Mouse (Mus musculus) liver, embryonic 11.5 days (tissue): Measurements from ENCODE around the gene Lyst. TPM values are rescaled to one million over a fixed set of nuclear protein-coding genes. Genes with fewer than 3 reads are reported as not detected.

Experiments
- ATAC-seq: fragments of 200-750 bp; cut with Nextera tagmentation; replicated peaks from 2 replicates; pipeline ENCODE4 v1.8.0; 2017; ENCODE audit warnings: moderate number of reproducible peaks, mild to moderate bottlenecking, moderate TSS enrichment, moderate library complexity; ENCODE audit not compliant: low FRiP score
- DNase-seq: peaks from one replicate; pipeline ENCODE4 v3.0.0-alpha.2; 2017; ENCODE audit warnings: low spot score
- H3K27ac ChIP-seq: fragments of 300-500 bp; sonication (generic); 2 replicates; pipeline ENCODE4 v1.5.1; 2014; ENCODE audit warnings: mild to moderate bottlenecking, low read depth, low read length, control low read depth
- H3K27me3 ChIP-seq: fragments of 300-500 bp; sonication (generic); replicated peaks from 2 replicates; pipeline ENCODE4 v1.6.1; 2014; ENCODE audit warnings: low read length, mixed read lengths; ENCODE audit not compliant: control insufficient read depth, insufficient read depth
- H3K36me3 ChIP-seq: fragments of 300-500 bp; sonication (generic); 2 replicates; pipeline ENCODE4 v1.6.1; 2014; ENCODE audit warnings: mild to moderate bottlenecking, low read length, moderate library complexity, mixed read lengths; ENCODE audit not compliant: control insufficient read depth, insufficient read depth
- H3K4me1 ChIP-seq: fragments of 300-500 bp; sonication (generic); replicated peaks from 2 replicates; pipeline ENCODE4 v1.6.1; 2014; ENCODE audit warnings: low read length, mixed read lengths; ENCODE audit not compliant: control insufficient read depth, insufficient read depth
- H3K4me2 ChIP-seq: fragments of 300-500 bp; sonication (generic); 2 replicates; pipeline ENCODE4 v1.6.1; 2014; ENCODE audit warnings: mild to moderate bottlenecking, control low read depth, moderate library complexity
- H3K4me3 ChIP-seq: fragments of 300-500 bp; sonication (generic); 2 replicates; pipeline ENCODE4 v1.5.1; 2014; ENCODE audit warnings: low read depth, low read length, control low read depth
- H3K9ac ChIP-seq: fragments of 300-500 bp; sonication (generic); 2 replicates; pipeline ENCODE4 v1.6.1; 2014; ENCODE audit warnings: low read depth, low read length, control low read depth
- H3K9me3 ChIP-seq: fragments of 300-500 bp; sonication (generic); 2 replicates; pipeline ENCODE4 v1.6.1; 2016; ENCODE audit warnings: low read length, inconsistent platforms, mixed read lengths; ENCODE audit not compliant: control insufficient read depth
- WGBS: fragments of 180-500 bp; shearing (Covaris S2); extraction: QIAGEN DNeasy Blood & Tissue Kit; methylation state at CpG from one replicate; pipeline ENCODE4 v1.1.7; 2014; 5-methylcytosine and 5-hydroxymethylcytosine counted together
- polyA plus RNA-seq: library from polyadenylated mRNA; unstranded; fragments of >200 nt; fragmentation: Nextera tagmentation; extraction: Ambion mirVana; gene quantifications from 2 replicates; pipeline ENCODE4 v1.2.1, GENCODE M21; 2014

Lyst gene
- polyA plus RNA-seq, 1 experiment from 2014 or later: 1.8 TPM

GRCm38 (mm10) chr13:13808337-13809132 lies 218.3 kb downstream of the Lyst start:
- H3K9ac ChIP-seq: no peak overlapping the region
- H3K27ac ChIP-seq: no peak overlapping the region
- no peaks in the 10 kb centered on the region for H3K36me3 ChIP-seq
- H3K9me3 ChIP-seq: no peaks in the 10 kb centered on the region
- DNase-seq (no peak), ATAC-seq (no peak)
- H3K4me3 ChIP-seq: no peak overlapping the region
- 49% methylated on average over 11 of the region's 11 CpGs for WGBS
- no peaks in the 10 kb centered on the region for H3K4me1 ChIP-seq
- no peak overlapping the region for H3K4me2 ChIP-seq
- H3K27me3 ChIP-seq: no peaks in the 10 kb centered on the region

- ATAC-seq (no peak), DNase-seq (no peak)
- no peaks in the 10 kb centered on the region for H3K4me1 ChIP-seq
- H3K9ac ChIP-seq: no peak overlapping the region
- no peak overlapping the region for H3K4me3 ChIP-seq
- no peaks in the 10 kb centered on the region for H3K9me3 ChIP-seq
- no peaks in the 10 kb centered on the region for H3K27me3 ChIP-seq
- H3K27ac ChIP-seq: no peak overlapping the region
- no peaks in the 10 kb centered on the region for H3K36me3 ChIP-seq
- H3K4me2 ChIP-seq: no peak overlapping the region
- WGBS: 72% methylated on average over 7 of the region's 7 CpGs
These were observed 220.7 kb downstream of the Lyst start for GRCm38 (mm10) chr13:13810885-13811284.

GRCm38 (mm10) chr13:13818696-13819095 lies 228.5 kb downstream of the Lyst start:
- WGBS: 79% methylated on average over 3 of the region's 3 CpGs

GRCm38 (mm10) chr13:13820234-13821123 lies 230.3 kb downstream of the Lyst start:
- 72% methylated on average over 7 of the region's 7 CpGs for WGBS
- Histone ChIP-seq H3K4me1 (no peaks in the 10 kb centered on the region), H3K4me3 (no peak overlapping the region), H3K4me2 (no peak overlapping the region), H3K36me3 (no peaks in the 10 kb centered on the region), H3K9ac (no peak overlapping the region), H3K9me3 (no peaks in the 10 kb centered on the region), H3K27me3 (no peaks in the 10 kb centered on the region), H3K27ac (no peak overlapping the region)
- no peak for DNase-seq
- ATAC-seq: no peak

More at GRCm38 (mm10) chr13:13818696-13819095, 228.5 kb downstream of the Lyst start:
- no peak for ATAC-seq
- Histone ChIP-seq H3K4me2 (no peak overlapping the region), H3K9me3 (no peaks in the 10 kb centered on the region), H3K9ac (no peak overlapping the region), H3K27ac (no peak overlapping the region), H3K27me3 (no peaks in the 10 kb centered on the region), H3K4me1 (no peaks in the 10 kb centered on the region), H3K4me3 (no peak overlapping the region), H3K36me3 (no peaks in the 10 kb centered on the region)
- DNase-seq: no peak

- ATAC-seq: no peak
- WGBS: 87% methylated on average over 7 of the region's 7 CpGs
These were observed 234.7 kb downstream of the Lyst start for GRCm38 (mm10) chr13:13824946-13825345.

GRCm38 (mm10) chr13:13826533-13826932 lies 236.3 kb downstream of the Lyst start:
- Histone ChIP-seq H3K4me1 (no peaks in the 10 kb centered on the region), H3K4me2 (no peak overlapping the region), H3K27me3 (no peaks in the 10 kb centered on the region), H3K4me3 (no peak overlapping the region), H3K9ac (no peak overlapping the region), H3K36me3 (no peaks in the 10 kb centered on the region), H3K27ac (no peak overlapping the region), H3K9me3 (no peaks in the 10 kb centered on the region)
- 80% methylated on average over 6 of the region's 6 CpGs for WGBS
- ATAC-seq: no peak
- DNase-seq: no peak

More at GRCm38 (mm10) chr13:13824946-13825345, 234.7 kb downstream of the Lyst start:
- no peaks in the 10 kb centered on the region for H3K9me3 ChIP-seq
- no peak overlapping the region for H3K9ac ChIP-seq
- no peaks in the 10 kb centered on the region for H3K4me1 ChIP-seq
- no peak overlapping the region for H3K4me3 ChIP-seq
- H3K36me3 ChIP-seq: no peaks in the 10 kb centered on the region
- no peak overlapping the region for H3K27ac ChIP-seq
- no peaks in the 10 kb centered on the region for H3K27me3 ChIP-seq
- no peak overlapping the region for H3K4me2 ChIP-seq
- DNase-seq: no peak

GRCm38 (mm10) chr13:13828125-13828524 lies 237.9 kb downstream of the Lyst start:
- no peaks in the 10 kb centered on the region for H3K9me3 ChIP-seq
- 30% methylated on average over 1 of the region's 1 CpGs for WGBS
- no peak overlapping the region for H3K4me3 ChIP-seq
- H3K4me1 ChIP-seq: no peaks in the 10 kb centered on the region
- no peak overlapping the region for H3K9ac ChIP-seq
- DNase-seq: no peak
- no peaks in the 10 kb centered on the region for H3K36me3 ChIP-seq
- ATAC-seq: no peak
- no peak overlapping the region for H3K4me2 ChIP-seq
- no peaks in the 10 kb centered on the region for H3K27me3 ChIP-seq
- H3K27ac ChIP-seq: no peak overlapping the region
